Mouse (Mus musculus) liver, postnatal 0 days (tissue): Measurements from ENCODE around the gene Trpm1.

Experiments
- CTCF ChIP-seq: sonication (generic); IDR thresholded peaks from 2 replicates; pipeline ENCODE4 v1.5.1; 2016; ENCODE audit warnings: antibody characterized with exemption, low read depth
- EP300 ChIP-seq: IDR thresholded peaks from 2 replicates; pipeline ENCODE4 v1.6.1; 2016; ENCODE audit warnings: antibody characterized with exemption, low read depth, mild to moderate bottlenecking

DNA sequence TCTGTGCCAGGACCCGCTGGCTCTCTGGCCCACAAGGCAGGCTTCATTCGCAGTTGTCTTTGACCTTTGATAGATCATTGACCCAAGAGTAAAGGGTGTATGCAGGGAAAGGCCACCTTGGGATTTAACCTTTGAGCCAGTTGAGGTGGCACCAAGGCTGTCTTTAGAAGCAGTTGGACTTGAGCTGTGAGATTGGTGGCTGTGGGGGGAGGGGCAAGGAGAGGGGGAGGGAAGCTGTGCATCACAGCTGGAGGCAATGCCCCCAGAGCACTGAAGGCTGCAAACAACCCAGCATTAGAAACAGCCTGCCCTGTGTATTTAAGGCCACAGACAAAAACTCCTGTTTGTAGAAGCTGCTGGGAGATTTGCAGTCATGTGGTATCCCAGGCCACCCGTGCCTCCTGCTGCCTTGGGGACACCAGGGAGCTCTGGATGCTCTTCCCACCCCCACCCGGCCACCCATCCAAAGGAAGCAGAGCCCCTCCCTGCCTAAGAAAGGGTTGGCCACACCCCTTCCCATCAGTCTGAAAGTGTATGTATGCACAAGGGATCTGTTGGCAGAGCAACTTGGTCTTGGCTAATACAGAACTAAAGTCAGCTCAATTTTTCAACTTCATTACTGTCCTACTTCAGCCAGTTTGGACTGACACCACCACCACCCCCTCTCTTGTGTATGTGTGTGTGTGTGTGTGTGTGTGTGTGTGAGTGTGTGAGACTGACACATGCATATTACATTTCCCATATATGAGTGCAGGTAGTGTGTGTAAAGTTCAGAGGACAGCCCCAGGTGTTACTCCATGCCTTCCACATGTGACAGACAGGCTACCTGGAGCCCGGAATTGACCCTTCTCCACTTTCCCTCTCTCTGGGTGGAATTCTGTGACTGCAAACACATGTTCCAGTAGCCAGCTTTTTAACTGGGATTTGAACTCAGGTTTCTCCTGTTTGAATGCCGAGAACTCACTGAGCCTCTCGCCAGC lies 6.3 kb downstream of the Trpm1 start:
- TF ChIP-seq CTCF (no peak), EP300 (no peak; the same call in 1 of the 2 replicates)
